Mouse (Mus musculus): ENCODE data around the gene Stt3b.

Stt3b gene

GRCm38 (mm10) chr9:115206219-115206618, 104.0 kb downstream of the Stt3b start:
- DNase-seq: no peak

DNA sequence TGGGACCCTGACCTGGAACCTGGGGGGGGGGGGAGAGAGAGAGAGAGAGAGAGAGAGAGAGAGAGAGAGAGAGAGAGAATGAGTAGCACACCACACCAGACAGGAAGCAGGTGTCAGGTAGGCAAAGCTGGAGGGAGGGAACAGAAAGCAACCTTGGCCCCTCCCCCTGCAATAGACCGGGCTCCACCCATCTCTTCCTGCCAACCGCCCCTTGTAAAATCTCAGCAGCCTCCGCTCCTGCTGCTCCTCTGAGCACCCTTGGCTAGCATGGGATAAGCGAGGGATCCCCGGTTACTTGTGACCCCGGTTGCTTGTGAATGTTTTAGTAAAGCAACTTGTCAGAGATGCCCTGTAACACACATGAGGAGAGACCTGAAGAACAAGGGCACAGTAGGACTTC, 104.7 kb downstream of the Stt3b start:
- no peak for DNase-seq

GRCm38 (mm10) chr9:115203136-115203535, 107.1 kb downstream of the Stt3b start:
- no peak for DNase-seq

GRCm38 (mm10) chr9:115201264-115201663, 109.0 kb downstream of the Stt3b start:
- no peak for DNase-seq

GRCm38 (mm10) chr9:115200166-115200862, 109.9 kb downstream of the Stt3b start:
- no peak for DNase-seq

GRCm38 (mm10) chr9:115197082-115197481, 113.1 kb downstream of the Stt3b start:
- DNase-seq: no peak

DNA sequence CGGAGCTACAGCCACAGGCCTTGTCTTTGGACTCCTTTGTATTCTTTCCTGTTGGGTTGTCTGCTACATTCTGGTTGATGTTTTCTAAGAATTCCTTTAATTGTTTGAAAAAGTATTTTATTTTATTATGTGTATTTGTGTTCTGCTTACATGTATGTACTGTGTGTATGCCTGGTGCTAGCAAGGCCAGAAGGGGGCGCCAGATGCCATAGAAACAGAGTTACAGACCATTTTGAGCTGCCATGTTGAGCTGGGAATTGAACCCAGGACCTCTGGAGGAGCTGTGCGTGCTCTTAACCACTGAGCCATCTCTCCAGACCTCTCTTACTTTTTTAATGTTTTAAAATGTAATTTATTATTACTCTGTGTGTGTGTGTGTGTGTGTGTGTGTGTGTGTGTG, 117.3 kb downstream of the Stt3b start:
- no peak for DNase-seq
